ENCODE assay signal across 31 mouse cellular contexts in the genomic region with DNA sequence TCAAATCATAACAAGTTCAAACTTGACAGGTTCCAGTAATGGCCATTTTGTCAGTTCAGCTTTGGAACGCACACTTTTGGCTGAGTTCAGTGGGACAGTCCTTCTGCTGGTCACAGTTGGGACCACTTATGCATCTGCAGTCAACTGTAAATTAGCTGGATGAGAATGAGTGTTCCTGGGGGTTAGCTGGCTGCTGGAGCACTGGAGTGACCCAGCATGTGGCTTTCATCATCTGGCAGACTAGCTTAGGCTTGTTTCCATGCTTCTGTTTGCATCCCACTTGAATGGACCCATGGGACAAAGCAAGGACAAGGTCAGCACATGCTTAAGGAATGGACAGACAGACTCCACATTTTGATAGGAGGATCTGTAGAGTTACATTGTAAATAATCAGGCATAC. TPM values are rescaled to one million over a fixed set of nuclear protein-coding genes. Genes with fewer than 3 reads are reported as not detected.
DNase-seq lines count a peak whose midpoint lies in the region; ATAC-seq and TF ChIP-seq lines count a peak whose summit lies in the region.
"Had no signal": no experiment of that assay in that cellular context is flagged by ENCODE, and none has a peak within 500 bp of the region (broad histone marks: within the 10 kb centered on the region; RNA-seq: fewer than 3 reads in every experiment).

No protein-coding gene starts in this region.

- no peak for TF ChIP-seq CTCF in embryonic fibroblast, embryonic 13.5 days (IDR thresholded peaks at IDR 0.05; ENCODE audit: borderline replicate concordance, insufficient read depth, low read length)

- H3K27me3 ChIP-seq in heart, embryonic 16.5 days (ENCODE audit: control insufficient read depth, insufficient read depth, low read length), result no peaks in the 10 kb centered on the region
- no peaks in the 10 kb centered on the region; the same call in 1 of the 2 replicates for H3K27me3 ChIP-seq in midbrain, embryonic 16.5 days (ENCODE audit: control insufficient read depth, insufficient read depth, low read depth, low read length)
- H3K27me3 ChIP-seq: embryonic facial prominence, embryonic 15.5 days; heart, embryonic 15.5 days; liver, embryonic 15.5 days had no signal

- ATAC-seq in heart, embryonic 16.5 days (replicated peaks; ENCODE audit: extremely low read depth, insufficient read depth, low FRiP score), result 0 out of 2 replicates have a peak, but pooled peaks have one; percentile 32
- no peak for ATAC-seq in midbrain, embryonic 16.5 days
- ATAC-seq: forebrain, embryonic 14.5 days; intestine, postnatal 0 days had no signal

- no peak overlapping the region for H3K4me2 ChIP-seq in heart, embryonic 16.5 days (ENCODE audit: low read depth, low read length)
- H3K4me2 ChIP-seq in midbrain, embryonic 16.5 days (ENCODE audit: low read length), result no peak overlapping the region
- H3K4me2 ChIP-seq: embryonic facial prominence, embryonic 15.5 days; heart, embryonic 15.5 days; hindbrain, embryonic 14.5 days; limb, embryonic 15.5 days; liver, embryonic 15.5 days; midbrain, embryonic 12.5 days; neural tube, embryonic 13.5 days had no signal

- no peak overlapping the region for H3K9ac ChIP-seq in heart, embryonic 16.5 days (ENCODE audit: low read length)
- no peak overlapping the region for H3K9ac ChIP-seq in midbrain, embryonic 16.5 days (ENCODE audit: low read depth, low read length)
- H3K9ac ChIP-seq: embryonic facial prominence, embryonic 15.5 days; heart, embryonic 15.5 days; hindbrain, embryonic 14.5 days; limb, embryonic 15.5 days; liver, embryonic 15.5 days; midbrain, embryonic 12.5 days; neural tube, embryonic 13.5 days had no signal

- TF ChIP-seq POLR2A in embryonic fibroblast, embryonic 13.5 days (IDR thresholded peaks at IDR 0.05; ENCODE audit: low read depth, low read length), result no peak

- DNase-seq in heart, postnatal 4 days, result no peak
- peak; percentile 15 for DNase-seq in kidney, postnatal 14 days
- no peak for DNase-seq in kidney, adult 11 months
- DNase-seq in 3T3-L1 (ENCODE audit: low read depth, low spot score), result peak; percentile 2
- no peak for DNase-seq in testis, postnatal 14 days (ENCODE audit: low spot score)
- DNase-seq: adrenal gland, adult 2 months; adrenal gland, postnatal 36 days; B cell, adult 2 months; cerebellum, adult 2 months; cerebellum, postnatal 25 days; gastrocnemius, postnatal 25 days; right cerebral cortex, postnatal 4 days; thymus, adult 2 months; thymus, postnatal 4 days had no signal

- 78% methylated on average over 1 of the region's 1 CpGs for WGBS in heart, embryonic 16.5 days
- WGBS in midbrain, embryonic 16.5 days, result 77% methylated on average over 1 of the region's 1 CpGs

- no peaks in the 10 kb centered on the region for H3K4me1 ChIP-seq in heart, embryonic 16.5 days (ENCODE audit: control insufficient read depth, insufficient read depth, low read length)
- no peaks in the 10 kb centered on the region for H3K4me1 ChIP-seq in embryonic fibroblast, embryonic 13.5 days (ENCODE audit: control insufficient read depth, insufficient read depth, low read length)
- H3K4me1 ChIP-seq in midbrain, embryonic 16.5 days (ENCODE audit: control insufficient read depth, insufficient read depth, low read length), result no peaks in the 10 kb centered on the region
- H3K4me1 ChIP-seq: embryonic facial prominence, embryonic 10.5 days; embryonic facial prominence, embryonic 15.5 days; heart, embryonic 15.5 days; limb, embryonic 10.5 days; limb, embryonic 15.5 days; liver, embryonic 15.5 days; megakaryocyte, embryonic 14.5 days; midbrain, embryonic 12.5 days; neural tube, embryonic 13.5 days had no signal

- no peak overlapping the region for H3K27ac ChIP-seq in heart, embryonic 16.5 days (ENCODE audit: low read length)
- peak overlapping the region; percentile 26; the same call in 1 of the 2 replicates for H3K27ac ChIP-seq in embryonic fibroblast, embryonic 13.5 days (ENCODE audit: insufficient read depth, low read length)
- no peak overlapping the region for H3K27ac ChIP-seq in midbrain, embryonic 16.5 days (ENCODE audit: low read length)
- H3K27ac ChIP-seq: embryonic facial prominence, embryonic 10.5 days; embryonic facial prominence, embryonic 15.5 days; heart, embryonic 15.5 days; hindbrain, embryonic 14.5 days; limb, embryonic 10.5 days; limb, embryonic 15.5 days; liver, embryonic 15.5 days; midbrain, embryonic 12.5 days; neural tube, embryonic 13.5 days; stomach, postnatal 0 days had no signal

- no peaks in the 10 kb centered on the region for H3K9me3 ChIP-seq in heart, embryonic 16.5 days (replicated peaks; ENCODE audit: control insufficient read depth, low read length)
- no peaks in the 10 kb centered on the region for H3K9me3 ChIP-seq in midbrain, embryonic 16.5 days (replicated peaks; ENCODE audit: control insufficient read depth, low read length, poor library complexity, severe bottlenecking)
- H3K9me3 ChIP-seq: embryonic facial prominence, embryonic 10.5 days; embryonic facial prominence, embryonic 15.5 days; heart, embryonic 15.5 days; limb, embryonic 10.5 days; limb, embryonic 15.5 days; liver, embryonic 15.5 days; megakaryocyte, embryonic 14.5 days; midbrain, embryonic 12.5 days; neural tube, embryonic 13.5 days had no signal

- H3K36me3 ChIP-seq in heart, embryonic 16.5 days (ENCODE audit: control insufficient read depth, insufficient read depth), result no peaks in the 10 kb centered on the region
- no peaks in the 10 kb centered on the region for H3K36me3 ChIP-seq in midbrain, embryonic 16.5 days (ENCODE audit: control insufficient read depth, insufficient read depth, low read length)
- H3K36me3 ChIP-seq: embryonic facial prominence, embryonic 10.5 days; embryonic facial prominence, embryonic 15.5 days; heart, embryonic 15.5 days; limb, embryonic 10.5 days; limb, embryonic 15.5 days; liver, embryonic 15.5 days; midbrain, embryonic 12.5 days; neural tube, embryonic 13.5 days had no signal

- H3K4me3 ChIP-seq in heart, embryonic 16.5 days (ENCODE audit: low read length), result no peak overlapping the region
- no peak overlapping the region for H3K4me3 ChIP-seq in embryonic fibroblast, embryonic 13.5 days (ENCODE audit: insufficient read depth, low read length)
- H3K4me3 ChIP-seq in midbrain, embryonic 16.5 days (ENCODE audit: low read depth, low read length), result no peak overlapping the region
- H3K4me3 ChIP-seq: embryonic facial prominence, embryonic 10.5 days; embryonic facial prominence, embryonic 15.5 days; heart, embryonic 15.5 days; limb, embryonic 10.5 days; limb, embryonic 15.5 days; liver, embryonic 15.5 days; megakaryocyte, embryonic 14.5 days; midbrain, embryonic 12.5 days; neural tube, embryonic 13.5 days had no signal

RNA-seq across cellular contexts. Expression of gene Adgrg2, which starts 33.2 kb away (rescaled TPM):
- 0.99 and 1.8 TPM in 2 replicates for polyA plus RNA-seq in heart, embryonic 16.5 days (2015; fragmentation: Nextera tagmentation; extraction: Ambion mirVana)
- total RNA-seq in heart, postnatal 4 days (2021), result 1 to 10 TPM in 1 of 2 experiments, under 1 TPM in 1; 0.64 to 1.3 TPM
- 7.0 and 17.8 TPM in 2 replicates for polyA plus RNA-seq in embryonic fibroblast, embryonic 13.5 days (2011; ENCODE audit: insufficient read length, low read depth, missing spikeins)
- polyA plus RNA-seq in midbrain, embryonic 16.5 days (2015; fragmentation: Nextera tagmentation; extraction: Ambion mirVana), result 3.0 and 3.3 TPM in 2 replicates
- total RNA-seq: hematopoietic stem cell, adult 5-6 weeks had no signal

Comparison
In these comparisons a context has a peak if more than half of its experiments do, and no peak if none do; other contexts are left out.
1. DNase-seq: peak in kidney, postnatal 14 days (single experiment) and 3T3-L1 (single experiment); none in heart, postnatal 4 days (single experiment), kidney, adult 11 months (single experiment) and testis, postnatal 14 days (single experiment).